Mouse (Mus musculus): ENCODE measurements around the gene Foxq1.

Gene Foxq1

GRCm38 (mm10) chr13:31572806-31573508 lies 17.0 kb downstream of the Foxq1 start:
- DNase-seq (ENCODE audit: low spot score) = no peak

- no peak for DNase-seq (ENCODE audit: low spot score)
Observed at GRCm38 (mm10) chr13:31574627-31575026, 18.7 kb downstream of the Foxq1 start.

GRCm38 (mm10) chr13:31576696-31577095 lies 20.8 kb downstream of the Foxq1 start:
- no peak for DNase-seq (ENCODE audit: low spot score)

- no peak for DNase-seq (ENCODE audit: low spot score)
Observed at GRCm38 (mm10) chr13:31577576-31577975, 21.6 kb downstream of the Foxq1 start.

GRCm38 (mm10) chr13:31578389-31578788 lies 22.5 kb downstream of the Foxq1 start:
- peak; percentile 75 for DNase-seq (ENCODE audit: low spot score)

GRCm38 (mm10) chr13:31579866-31580265 lies 23.9 kb downstream of the Foxq1 start:
- peak; percentile 60 for DNase-seq (ENCODE audit: low spot score)

- peak; percentile 65 for DNase-seq (ENCODE audit: low spot score)
Observed at GRCm38 (mm10) chr13:31587341-31587740, 31.4 kb downstream of the Foxq1 start.

GRCm38 (mm10) chr13:31599576-31599975 lies 43.6 kb downstream of the Foxq1 start:
- DNase-seq (ENCODE audit: low spot score) = peak; percentile 46

- no peak for DNase-seq (ENCODE audit: low spot score)
Observed at GRCm38 (mm10) chr13:31603964-31604363, 48.0 kb downstream of the Foxq1 start.

Measured in lung, postnatal 25 days (tissue).